26 mouse cellular contexts compared by ENCODE assay signal in the genomic region with DNA sequence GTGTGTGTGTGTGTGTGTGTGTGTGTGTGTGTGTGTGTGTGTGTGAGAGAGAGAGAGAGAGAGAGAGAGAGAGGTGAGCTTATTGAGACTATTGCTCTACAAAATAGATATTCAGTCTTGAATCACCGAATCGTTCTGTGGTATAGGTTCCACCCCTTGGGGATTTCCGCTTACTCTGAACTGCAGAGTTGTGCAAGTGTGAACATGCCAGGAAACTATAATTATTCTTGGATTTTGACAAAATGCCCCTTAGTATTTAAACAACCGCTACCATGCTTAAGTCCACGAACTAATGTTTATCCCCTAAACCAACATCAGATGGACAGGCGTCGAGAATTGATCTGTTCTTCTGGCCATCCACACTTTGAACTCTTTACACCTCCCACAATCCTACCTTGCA. TPM values are rescaled to one million over a fixed set of nuclear protein-coding genes. Genes with fewer than 3 reads are reported as not detected.
"Had no signal": no experiment of that assay in that cellular context is flagged by ENCODE, and none has a peak within 500 bp of the region (broad histone marks: within the 10 kb centered on the region; RNA-seq: fewer than 3 reads in every experiment).

No protein-coding gene starts in this region.

- H3K27ac ChIP-seq: heart, embryonic 13.5 days; heart, embryonic 15.5 days; hindbrain, embryonic 13.5 days; hindbrain, embryonic 15.5 days; hindbrain, postnatal 0 days; kidney, embryonic 15.5 days; kidney, postnatal 0 days; left cerebral cortex, adult 2 months; limb, embryonic 10.5 days; limb, embryonic 12.5 days; liver, embryonic 12.5 days; liver, embryonic 14.5 days had no signal

- H3K4me1 ChIP-seq: heart, embryonic 15.5 days; liver, embryonic 12.5 days had no signal

- H3K27me3 ChIP-seq: heart, embryonic 13.5 days; heart, embryonic 15.5 days; hindbrain, embryonic 13.5 days; hindbrain, embryonic 15.5 days; kidney, embryonic 15.5 days; limb, embryonic 12.5 days; liver, embryonic 12.5 days had no signal

- ATAC-seq: hindbrain, postnatal 0 days; intestine, embryonic 16.5 days; liver, embryonic 12.5 days had no signal

- H3K4me3 ChIP-seq: heart, embryonic 13.5 days; heart, embryonic 15.5 days; hindbrain, embryonic 13.5 days; hindbrain, embryonic 15.5 days; kidney, embryonic 15.5 days; left cerebral cortex, adult 2 months; limb, embryonic 10.5 days; limb, embryonic 12.5 days; liver, embryonic 12.5 days had no signal

- DNase-seq: gastrocnemius, postnatal 14 days; gastrocnemius, postnatal 36 days; heart, adult 18-20 months; heart, postnatal 14 days; heart, postnatal 36 days; kidney, adult 11 months; kidney, adult 9 months; kidney, postnatal 14 days; kidney, postnatal 36 days; layer of hippocampus, adult 9-11 months; liver had no signal

- H3K36me3 ChIP-seq: heart, embryonic 13.5 days; heart, embryonic 15.5 days; hindbrain, embryonic 13.5 days; hindbrain, embryonic 15.5 days; kidney, embryonic 15.5 days; limb, embryonic 10.5 days; limb, embryonic 12.5 days; liver, embryonic 12.5 days had no signal

- H3K9me3 ChIP-seq: heart, embryonic 13.5 days; heart, embryonic 15.5 days; hindbrain, embryonic 13.5 days; hindbrain, embryonic 15.5 days; kidney, embryonic 15.5 days; limb, embryonic 10.5 days; limb, embryonic 12.5 days; liver, embryonic 12.5 days had no signal

- H3K4me2 ChIP-seq: heart, embryonic 11.5 days; heart, embryonic 13.5 days; heart, embryonic 15.5 days; hindbrain, embryonic 13.5 days; hindbrain, embryonic 15.5 days; kidney, embryonic 15.5 days; limb, embryonic 12.5 days; liver, embryonic 12.5 days had no signal

- H3K9ac ChIP-seq: heart, embryonic 13.5 days; heart, embryonic 15.5 days; hindbrain, embryonic 13.5 days; hindbrain, embryonic 15.5 days; kidney, embryonic 15.5 days; limb, embryonic 12.5 days; liver, embryonic 12.5 days; liver, embryonic 14.5 days had no signal

RNA-seq across cellular contexts. Expression of gene Adgrl3, which starts 57.1 kb away (rescaled TPM):
- total RNA-seq: hematopoietic stem cell, adult 5-6 weeks had no signal
